Mouse (Mus musculus): ENCODE results near the gene Rbpj. TPM values are rescaled to one million over a fixed set of nuclear protein-coding genes. Genes with fewer than 3 reads are reported as not detected.
A peak's percentile ranks its signal among the peaks of the same experiment; 100 is the strongest.

Rbpj gene
- polyA plus RNA-seq, 1 experiment from 2014 or later, result 57.8 TPM

- Histone ChIP-seq H3K9me3 (no peaks in the 10 kb centered on the region), H3K36me3 (no peaks in the 10 kb centered on the region), H3K9ac (no peak overlapping the region), H3K27me3 (no peaks in the 10 kb centered on the region), H3K27ac (no peak overlapping the region), H3K4me3 (no peak overlapping the region), H3K4me2 (replicated peaks) (no peak overlapping the region), H3K4me1 (no peaks in the 10 kb centered on the region)
- WGBS, result 87% methylated on average over 6 of the region's 6 CpGs
- no peak for ATAC-seq (ENCODE audit: insufficient number of reproducible peaks, insufficient read depth, low FRiP score, low TSS enrichment)
Observed at GRCm38 (mm10) chr5:53557544-53558260, 91.8 kb downstream of the Rbpj start.

- no peak for ATAC-seq (ENCODE audit: insufficient number of reproducible peaks, insufficient read depth, low FRiP score, low TSS enrichment)
- Histone ChIP-seq H3K27me3 (no peaks in the 10 kb centered on the region), H3K27ac (no peak overlapping the region), H3K4me1 (0 out of 2 replicates have a peak, but pooled peaks cover 5% of the 10 kb centered on the region), H3K4me3 (no peak overlapping the region), H3K36me3 (no peaks in the 10 kb centered on the region), H3K4me2 (replicated peaks) (no peak overlapping the region), H3K9ac (no peak overlapping the region), H3K9me3 (no peaks in the 10 kb centered on the region)
- 68% methylated on average over 7 of the region's 7 CpGs for WGBS
Observed at GRCm38 (mm10) chr5:53561160-53561559, 95.2 kb downstream of the Rbpj start.

DNA sequence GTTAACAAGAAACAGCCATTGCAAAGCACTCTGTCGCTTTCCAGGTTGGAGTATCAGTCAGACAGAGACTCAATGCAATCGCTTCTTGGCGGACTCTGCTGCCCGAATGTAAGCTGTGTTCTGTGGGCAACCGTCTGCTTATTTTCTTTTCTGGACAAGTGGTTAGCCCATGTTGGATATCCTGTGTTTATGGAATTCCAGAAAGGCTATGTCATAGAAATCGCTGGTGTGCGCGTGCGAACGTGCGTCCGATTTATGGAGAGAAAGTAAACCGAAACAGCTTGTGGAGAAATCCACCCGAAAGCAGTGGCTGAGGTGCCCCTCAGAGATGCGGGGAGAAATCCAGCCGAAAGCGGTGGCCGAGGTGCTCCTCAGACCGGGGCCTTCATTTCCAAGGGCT, 98.4 kb downstream of the Rbpj start:
- Histone ChIP-seq H3K9me3 (no peaks in the 10 kb centered on the region), H3K36me3 (no peaks in the 10 kb centered on the region), H3K9ac (no peak overlapping the region), H3K4me2 (replicated peaks) (peak overlapping the region; percentile 21), H3K4me3 (no peak overlapping the region), H3K4me1 (0 out of 2 replicates have a peak, but pooled peaks cover 5% of the 10 kb centered on the region), H3K27me3 (no peaks in the 10 kb centered on the region), H3K27ac (peak overlapping the region; percentile 60; the same call in 1 of the 2 replicates)
- 63% methylated on average over 19 of the region's 19 CpGs for WGBS
- no peak for ATAC-seq (ENCODE audit: insufficient number of reproducible peaks, insufficient read depth, low FRiP score, low TSS enrichment)

- H3K27ac ChIP-seq, result peak overlapping the region; percentile 8; the same call in 1 of the 2 replicates
- 34% methylated on average over 5 of the region's 5 CpGs for WGBS
- no peak for ATAC-seq (ENCODE audit: insufficient number of reproducible peaks, insufficient read depth, low FRiP score, low TSS enrichment)
Observed at GRCm38 (mm10) chr5:53565213-53565794, 99.4 kb downstream of the Rbpj start.

GRCm38 (mm10) chr5:53566485-53567083, 100.6 kb downstream of the Rbpj start:
- no peak overlapping the region for H3K4me3 ChIP-seq
- WGBS, result 87% methylated on average over 15 of the region's 15 CpGs
- ATAC-seq (ENCODE audit: insufficient number of reproducible peaks, insufficient read depth, low FRiP score, low TSS enrichment), result no peak

More at GRCm38 (mm10) chr5:53565213-53565794, 99.4 kb downstream of the Rbpj start:
- H3K4me1 ChIP-seq, result 0 out of 2 replicates have a peak, but pooled peaks cover 5% of the 10 kb centered on the region
- H3K9ac ChIP-seq, result no peak overlapping the region
- no peaks in the 10 kb centered on the region for H3K36me3 ChIP-seq
- no peaks in the 10 kb centered on the region for H3K27me3 ChIP-seq
- no peaks in the 10 kb centered on the region for H3K9me3 ChIP-seq
- H3K4me3 ChIP-seq, result no peak overlapping the region
- no peak overlapping the region for H3K4me2 ChIP-seq (replicated peaks)

DNA sequence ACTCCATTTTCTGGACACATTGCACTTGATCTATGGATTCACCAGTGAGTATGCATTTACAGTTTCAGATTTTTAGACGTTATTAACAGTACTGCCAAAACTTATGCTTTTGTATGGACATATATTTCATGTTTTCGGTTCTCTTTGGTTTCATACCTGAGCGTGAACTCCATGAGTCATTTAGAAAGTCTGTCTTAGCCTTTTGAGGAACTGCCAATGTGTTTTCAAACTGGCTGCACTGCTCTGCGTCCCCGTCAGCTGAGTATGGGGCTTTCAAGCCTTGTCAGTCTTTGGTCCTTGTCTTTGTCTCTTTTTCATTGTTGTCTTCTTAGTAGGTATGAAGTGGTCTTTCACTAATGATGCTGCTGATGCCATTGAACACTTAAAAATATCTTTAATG, 106.5 kb downstream of the Rbpj start:
- Histone ChIP-seq H3K9me3 (no peaks in the 10 kb centered on the region), H3K27me3 (no peaks in the 10 kb centered on the region), H3K27ac (no peak overlapping the region), H3K4me2 (replicated peaks) (no peak overlapping the region), H3K9ac (no peak overlapping the region), H3K4me1 (no peaks in the 10 kb centered on the region), H3K4me3 (no peak overlapping the region), H3K36me3 (no peaks in the 10 kb centered on the region)
- WGBS, result 84% methylated on average over 5 of the region's 5 CpGs
- ATAC-seq (ENCODE audit: insufficient number of reproducible peaks, insufficient read depth, low FRiP score, low TSS enrichment), result no peak

More at GRCm38 (mm10) chr5:53566485-53567083, 100.6 kb downstream of the Rbpj start:
- H3K4me2 ChIP-seq (replicated peaks), result no peak overlapping the region
- H3K27me3 ChIP-seq, result no peaks in the 10 kb centered on the region
- H3K36me3 ChIP-seq, result no peaks in the 10 kb centered on the region
- H3K9ac ChIP-seq, result no peak overlapping the region
- H3K9me3 ChIP-seq, result no peaks in the 10 kb centered on the region
- H3K4me1 ChIP-seq, result 0 out of 2 replicates have a peak, but pooled peaks cover 5% of the 10 kb centered on the region
- H3K27ac ChIP-seq, result no peak overlapping the region

DNA sequence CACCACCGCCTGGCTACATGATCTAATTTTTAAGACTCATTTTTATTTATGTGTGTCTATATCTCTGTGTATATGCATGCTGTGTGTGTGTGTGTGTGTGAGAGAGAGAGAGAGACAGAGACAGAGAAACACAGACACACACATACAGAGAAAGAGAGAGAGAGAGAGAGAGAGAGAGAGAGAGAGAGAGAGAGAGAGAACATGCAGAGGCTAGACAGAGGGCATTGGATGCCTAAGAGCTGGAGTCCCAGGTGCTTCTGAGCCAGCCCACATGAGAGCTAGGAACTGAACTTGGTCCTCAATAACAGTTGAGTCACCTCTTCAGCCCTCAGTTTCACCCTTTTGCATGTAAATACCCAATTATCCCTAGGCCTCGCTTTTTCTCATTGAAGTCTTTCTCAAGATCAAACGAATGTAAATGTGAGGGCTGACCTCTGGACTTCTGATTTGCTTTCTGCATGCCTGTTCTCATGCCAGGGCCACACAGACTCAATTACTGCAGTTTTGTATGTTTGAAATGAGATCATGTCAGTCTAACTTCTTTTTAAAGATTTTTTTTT, 109.0 kb downstream of the Rbpj start:
- Histone ChIP-seq H3K27me3 (no peaks in the 10 kb centered on the region), H3K4me3 (no peak overlapping the region), H3K4me2 (replicated peaks) (no peak overlapping the region), H3K9ac (no peak overlapping the region), H3K4me1 (no peaks in the 10 kb centered on the region), H3K36me3 (no peaks in the 10 kb centered on the region), H3K27ac (no peak overlapping the region), H3K9me3 (no peaks in the 10 kb centered on the region)
- ATAC-seq (ENCODE audit: insufficient number of reproducible peaks, insufficient read depth, low FRiP score, low TSS enrichment), result no peak
- WGBS, result 63% methylated on average over 3 of the region's 3 CpGs

GRCm38 (mm10) chr5:53577272-53577889, 111.4 kb downstream of the Rbpj start:
- Histone ChIP-seq H3K9ac (no peak overlapping the region), H3K4me3 (no peak overlapping the region), H3K4me1 (no peaks in the 10 kb centered on the region), H3K9me3 (no peaks in the 10 kb centered on the region), H3K27ac (no peak overlapping the region), H3K27me3 (no peaks in the 10 kb centered on the region), H3K36me3 (no peaks in the 10 kb centered on the region), H3K4me2 (replicated peaks) (no peak overlapping the region)
- no peak for ATAC-seq (ENCODE audit: insufficient number of reproducible peaks, insufficient read depth, low FRiP score, low TSS enrichment)
- WGBS, result 81% methylated on average over 10 of the region's 10 CpGs

GRCm38 (mm10) chr5:53584069-53584767, 118.3 kb downstream of the Rbpj start:
- Histone ChIP-seq H3K9me3 (no peaks in the 10 kb centered on the region), H3K27me3 (0 out of 2 replicates have a peak, but pooled peaks cover 7% of the 10 kb centered on the region), H3K9ac (no peak overlapping the region), H3K4me1 (peaks cover 4% of the 10 kb centered on the region; the same call in 1 of the 2 replicates), H3K27ac (no peak overlapping the region), H3K4me3 (no peak overlapping the region), H3K36me3 (no peaks in the 10 kb centered on the region), H3K4me2 (replicated peaks) (no peak overlapping the region)
- WGBS, result 85% methylated on average over 9 of the region's 9 CpGs
- no peak for ATAC-seq (ENCODE audit: insufficient number of reproducible peaks, insufficient read depth, low FRiP score, low TSS enrichment)

DNA sequence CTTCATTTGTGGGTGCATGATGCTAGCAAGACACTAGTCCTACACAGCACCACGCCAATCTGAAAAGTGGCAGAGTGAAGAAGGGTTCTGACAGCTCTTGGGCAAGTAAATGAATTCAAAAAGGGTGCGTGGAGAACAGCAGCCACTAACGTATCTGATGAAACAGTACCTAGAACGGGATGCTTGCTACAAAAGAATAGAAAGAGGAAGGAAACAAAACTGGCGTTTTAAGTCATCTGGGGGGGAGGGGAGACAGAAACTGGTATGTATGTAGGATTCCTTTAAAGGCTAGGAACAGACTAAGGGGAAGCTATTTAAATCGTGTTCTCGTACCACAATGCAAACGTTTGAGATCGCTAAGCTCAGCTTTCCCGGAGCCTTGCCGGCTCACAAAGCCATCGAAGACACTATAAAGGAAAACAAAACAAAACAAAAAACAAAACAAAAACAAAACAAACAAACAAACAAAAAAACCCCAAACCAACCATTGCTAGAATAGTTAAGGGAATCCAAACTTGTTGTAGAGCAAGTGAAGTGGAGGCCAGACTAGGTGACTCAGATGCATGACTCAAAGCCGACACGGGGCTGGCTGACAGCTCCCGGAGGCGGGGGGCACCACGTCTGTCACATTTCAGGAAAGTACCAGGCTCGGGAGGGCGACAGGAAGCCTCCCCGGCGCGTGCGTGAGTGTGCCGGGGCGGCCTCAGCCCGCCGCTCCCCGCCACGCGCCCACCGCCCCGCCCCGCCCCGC, 122.6 kb downstream of the Rbpj start:
- Histone ChIP-seq H3K4me3 (peak overlapping the region; percentile 92), H3K27ac (peak overlapping the region; percentile 68), H3K9ac (peak overlapping the region; percentile 59), H3K4me1 (peaks cover 19% of the 10 kb centered on the region), H3K9me3 (no peaks in the 10 kb centered on the region), H3K4me2 (replicated peaks) (peak overlapping the region; percentile 91), H3K36me3 (no peaks in the 10 kb centered on the region), H3K27me3 (0 out of 2 replicates have a peak, but pooled peaks cover 7% of the 10 kb centered on the region)
- 2% methylated on average over 34 of the region's 34 CpGs for WGBS
- 0 out of 2 replicates have a peak, but pooled peaks have one; percentile 3 for ATAC-seq (ENCODE audit: insufficient number of reproducible peaks, insufficient read depth, low FRiP score, low TSS enrichment)
